Mouse (Mus musculus) frontal cortex, postnatal 25 days (tissue): ENCODE measurements at regions not wholly inside any gene's neighbourhood (a gene's known extent, or its start where the extent isn't known, plus 50 kb on each side); places are given as distances from the start of the nearest gene placed in this dataset.
"Not testable (repeated sequence)": the region's sequence is repeated elsewhere in the genome, so short reads cannot be mapped to it uniquely, and the experiment has no call there.

Experiments
- DNase-seq, 2 experiments: peaks; one replicate each; pipeline ENCODE4 v3.0.0; 2022; ENCODE audit warnings: low spot score in 2 of 2

DNA sequence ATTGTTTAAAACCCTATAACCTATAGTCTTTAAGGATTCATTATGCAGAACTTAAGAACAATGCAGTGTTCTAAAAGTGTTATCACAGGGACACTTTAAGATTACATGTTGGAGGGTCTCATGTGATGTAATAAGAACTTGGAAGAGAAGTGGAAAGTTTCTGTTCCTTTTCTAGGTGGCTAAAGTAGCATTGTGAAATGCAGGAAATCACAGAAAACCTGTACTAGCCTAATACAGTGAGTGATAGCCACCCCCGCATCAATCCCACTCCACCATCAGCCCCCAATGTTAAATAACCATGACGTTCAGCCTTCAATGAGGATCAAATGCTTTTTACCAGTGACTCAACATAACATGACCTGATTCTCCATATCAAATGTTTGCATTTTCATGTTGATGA is 147.4 kb upstream of the Palmd start:
- DNase-seq: no peak

- DNase-seq: no peak
Observed at GRCm38 (mm10) chr3:117112766-117113165, 144.0 kb upstream of the Palmd start.

- DNase-seq: no peak
Observed at GRCm38 (mm10) chr3:117112304-117112703, 143.5 kb upstream of the Palmd start.

- no peak for DNase-seq
Observed at GRCm38 (mm10) chr3:117108966-117109700, 140.3 kb upstream of the Palmd start.

GRCm38 (mm10) chr3:117107986-117108385 is 139.2 kb upstream of the Palmd start:
- DNase-seq: no peak

DNA sequence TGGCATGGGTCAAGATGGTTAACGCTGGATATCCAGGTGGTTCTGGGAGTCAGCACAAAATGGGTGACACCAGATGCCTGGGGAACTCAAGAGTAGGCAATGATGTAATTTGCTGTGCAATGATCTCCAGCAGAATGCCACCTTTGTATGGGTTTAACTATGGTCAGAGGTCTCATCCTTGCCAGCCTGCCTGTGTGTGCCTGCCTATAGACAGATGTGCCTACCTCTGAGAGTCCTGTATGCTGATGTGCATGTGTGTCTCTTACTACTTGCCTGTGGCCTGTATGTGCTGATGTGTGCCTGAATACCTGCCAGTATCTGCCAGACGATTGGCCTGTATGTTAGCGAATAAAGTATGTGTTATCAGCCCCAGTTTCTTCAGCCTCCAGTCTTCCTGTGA is 138.6 kb upstream of the Palmd start:
- DNase-seq: no peak

DNA sequence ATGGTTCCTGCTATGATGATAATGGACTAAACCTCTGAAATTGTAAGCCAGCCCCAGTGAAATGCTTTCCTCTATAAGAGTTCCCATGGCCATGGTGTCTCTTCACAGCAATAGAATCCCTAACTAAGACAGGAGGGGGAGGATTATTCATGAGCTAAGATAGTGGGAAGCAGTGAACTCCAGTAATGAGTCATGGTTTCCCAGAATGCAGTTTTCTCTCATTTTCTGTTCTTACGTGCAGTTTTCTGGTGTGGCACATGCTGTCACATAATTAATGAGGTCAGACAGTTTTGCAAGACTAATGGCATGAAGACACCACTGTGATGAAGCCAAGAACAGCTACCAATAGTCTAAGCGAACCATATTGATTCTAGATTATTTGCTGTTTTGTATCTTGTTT is 118.9 kb upstream of the Palmd start:
- no peak for DNase-seq

DNA sequence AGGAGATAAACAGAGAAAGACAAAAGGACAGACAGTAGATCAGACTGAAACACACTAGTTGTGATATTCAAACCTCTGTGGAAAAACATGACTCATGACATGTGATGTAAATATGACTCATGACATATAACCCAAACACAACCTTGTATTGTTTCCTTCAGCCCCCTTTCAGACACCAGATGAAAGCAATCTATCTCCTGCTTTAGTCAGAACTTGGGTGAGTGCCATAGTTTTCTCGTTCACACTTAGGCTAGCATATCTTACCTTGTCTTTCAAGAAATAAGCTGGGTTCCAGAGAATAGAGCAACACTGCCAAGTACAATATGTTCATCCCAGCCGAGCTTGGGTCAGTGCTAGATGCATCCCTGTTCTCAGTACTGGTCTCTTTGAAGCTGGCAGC is 107.9 kb upstream of the Palmd start:
- DNase-seq: no peak

DNA sequence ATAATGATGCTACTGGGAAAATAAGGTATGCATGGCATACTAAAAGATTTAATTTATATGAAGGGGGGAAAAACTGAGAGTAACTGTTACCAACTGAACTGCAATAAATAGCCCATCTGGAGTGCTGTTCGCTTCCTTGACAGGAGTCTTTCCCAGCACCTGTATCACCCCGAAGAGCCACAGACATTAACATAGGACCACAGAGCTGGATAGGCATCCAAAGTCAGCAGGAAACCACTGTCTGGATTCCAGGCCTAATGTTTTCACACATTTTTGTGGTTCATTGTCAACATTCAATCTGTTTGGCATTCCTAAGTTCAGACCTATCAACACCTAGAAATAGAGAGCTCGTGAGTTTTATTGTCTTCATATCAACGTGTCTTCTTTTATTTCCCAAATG is 104.6 kb upstream of the Palmd start:
- DNase-seq: no peak

- DNase-seq: no peak
Observed at GRCm38 (mm10) chr3:117072998-117073397, 104.2 kb upstream of the Palmd start.

DNA sequence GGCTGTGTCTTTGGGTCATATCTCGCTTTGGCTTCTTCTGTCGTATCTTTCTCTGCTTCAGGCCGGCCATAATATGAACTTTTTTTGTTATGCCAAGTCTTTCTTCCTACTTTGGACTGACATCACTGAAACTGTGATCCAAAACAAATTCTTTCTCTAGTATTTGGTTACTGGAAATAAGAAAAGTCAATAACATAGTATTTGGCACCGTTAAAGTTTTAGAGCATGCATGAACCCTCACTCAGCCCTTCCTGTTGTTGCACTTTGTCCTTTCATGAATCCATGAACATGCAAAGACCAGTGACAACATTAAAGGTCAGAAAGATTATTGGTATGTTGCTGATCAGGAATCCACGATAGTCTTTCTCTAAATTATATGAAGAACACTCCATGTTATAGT is 103.1 kb upstream of the Palmd start:
- DNase-seq: no peak

DNA sequence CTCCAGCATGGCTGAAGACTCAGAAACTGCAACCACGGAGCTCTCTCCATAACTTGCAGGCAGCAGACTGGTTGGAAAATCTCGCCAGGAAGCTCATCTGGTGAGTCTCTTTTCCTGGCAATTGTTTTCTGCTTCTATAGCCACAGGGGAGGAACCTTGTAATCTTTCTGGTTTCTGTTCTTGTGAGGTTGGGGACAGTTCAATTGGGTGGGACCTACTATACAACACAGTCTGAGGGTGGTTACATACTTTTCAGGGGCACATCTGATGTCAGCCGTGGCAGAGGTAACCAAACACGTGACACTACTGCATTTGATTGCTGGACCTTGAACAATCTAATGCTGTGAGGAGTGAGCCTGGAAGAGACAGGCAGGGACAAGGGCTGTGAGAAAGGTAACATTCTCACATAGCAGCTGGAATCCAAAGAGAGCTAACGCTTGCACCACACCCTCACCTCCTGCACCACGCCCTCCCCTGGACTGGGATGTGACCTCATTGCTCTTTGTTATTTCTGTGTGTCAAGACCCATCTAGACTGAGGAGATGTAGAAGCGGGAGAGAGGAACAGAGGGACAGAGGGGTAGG is 98.8 kb upstream of the Palmd start:
- no peak for DNase-seq

- DNase-seq: no peak
Observed at GRCm38 (mm10) chr3:117065904-117066303, 97.1 kb upstream of the Palmd start.

DNA sequence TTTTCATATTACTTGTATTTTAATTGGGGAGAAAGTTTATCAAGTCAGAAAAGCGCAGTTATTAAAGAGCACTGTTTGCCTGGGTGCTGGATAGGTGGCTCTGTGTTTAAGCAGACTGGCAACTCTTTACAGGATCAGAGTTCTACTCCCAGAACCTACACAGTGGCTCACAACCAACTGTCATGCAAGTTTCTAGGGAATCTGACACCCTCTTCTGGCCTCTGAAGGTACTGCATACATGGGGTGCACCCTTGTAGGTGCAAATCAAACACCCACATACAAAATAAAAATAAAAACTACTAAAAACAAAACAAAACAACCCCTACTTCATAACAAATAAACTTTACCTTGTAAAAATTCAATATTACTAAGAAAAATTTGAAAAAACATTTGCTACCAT is 93.0 kb upstream of the Palmd start:
- DNase-seq: no peak

- no peak for DNase-seq
Observed at GRCm38 (mm10) chr3:117061182-117061581, 92.4 kb upstream of the Palmd start.

DNA sequence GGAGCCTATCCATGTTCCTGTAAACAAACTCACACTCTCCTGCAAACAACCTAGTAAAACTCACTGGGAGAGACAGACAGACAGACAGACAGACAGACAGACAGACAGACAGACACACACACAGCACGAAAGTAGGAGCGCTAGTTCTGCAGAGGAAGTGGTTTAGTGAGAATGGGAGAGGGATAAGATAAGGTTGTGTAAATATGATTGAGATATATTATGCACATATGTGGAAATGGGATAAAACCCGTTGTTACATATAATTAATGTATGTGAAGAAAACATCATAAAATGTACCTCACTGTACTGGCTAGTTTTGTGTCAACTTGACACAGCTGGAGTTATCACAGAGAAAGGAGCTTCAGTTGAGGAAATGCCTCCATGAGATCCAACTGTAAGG is 85.9 kb upstream of the Palmd start:
- DNase-seq: not testable (repeated sequence)

GRCm38 (mm10) chr3:117051431-117051830 is 82.6 kb upstream of the Palmd start:
- DNase-seq: no peak

- DNase-seq: no peak
Observed at GRCm38 (mm10) chr3:117050909-117051308, 82.1 kb upstream of the Palmd start.

- DNase-seq: no peak
Observed at GRCm38 (mm10) chr3:117049410-117049809, 80.6 kb upstream of the Palmd start.

- DNase-seq: no peak
Observed at GRCm38 (mm10) chr3:117044809-117045208, 76.0 kb upstream of the Palmd start.

- no peak for DNase-seq
Observed at GRCm38 (mm10) chr3:117044304-117044703, 75.5 kb upstream of the Palmd start.

GRCm38 (mm10) chr3:117038928-117039300 is 70.1 kb upstream of the Palmd start:
- no peak for DNase-seq

DNA sequence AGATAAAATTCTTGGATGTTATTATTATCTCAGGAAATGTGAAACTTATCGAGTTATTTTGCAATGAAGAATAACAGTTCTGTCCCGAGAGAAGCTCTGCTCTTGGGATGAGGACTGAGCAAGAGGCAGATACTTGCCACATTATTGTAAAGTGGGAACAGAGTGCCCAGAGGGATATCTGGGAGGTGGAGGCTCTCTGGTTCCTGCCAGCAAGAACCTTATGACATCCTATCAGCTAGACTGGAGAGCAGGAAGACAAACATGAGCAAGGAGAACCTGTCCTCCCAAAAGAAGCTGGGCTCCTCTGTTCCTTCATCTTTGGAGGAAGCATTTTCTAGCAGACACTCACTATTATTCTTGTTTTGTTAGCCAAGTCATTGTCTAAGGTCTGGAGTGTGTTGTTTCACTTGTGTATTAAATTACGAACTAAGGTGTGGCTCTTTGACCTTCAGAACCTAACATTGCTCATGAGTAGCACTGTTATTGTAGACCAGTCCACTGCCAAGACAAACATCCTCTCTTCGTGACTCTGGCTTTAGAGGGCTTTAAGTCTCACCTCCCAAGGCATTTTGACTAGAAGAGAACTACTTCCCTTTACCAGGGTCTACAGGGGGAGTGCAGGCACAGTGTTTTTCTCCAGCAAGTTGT is 69.6 kb upstream of the Palmd start:
- no peak for DNase-seq
